Mouse (Mus musculus) CD4-positive helper T cell, adult 2 months (primary cell): ENCODE results near the gene Zfr2.
A peak's percentile ranks its signal among the peaks of the same experiment; 100 is the strongest.
"Not testable (repeated sequence)": the region's sequence is repeated elsewhere in the genome, so short reads cannot be mapped to it uniquely, and the experiment has no call there.

Experiments used
- DNase-seq: peaks from one replicate; pipeline ENCODE4 v3.0.0-alpha.2; 2012; ENCODE audit warnings: low read depth, missing footprints, low spot score

Gene Zfr2

GRCm38 (mm10) chr10:81202978-81203720 lies 29.8 kb upstream of the Zfr2 start:
- no peak for DNase-seq

- DNase-seq, result no peak
Observed at GRCm38 (mm10) chr10:81204137-81204536, 28.8 kb upstream of the Zfr2 start.

DNA sequence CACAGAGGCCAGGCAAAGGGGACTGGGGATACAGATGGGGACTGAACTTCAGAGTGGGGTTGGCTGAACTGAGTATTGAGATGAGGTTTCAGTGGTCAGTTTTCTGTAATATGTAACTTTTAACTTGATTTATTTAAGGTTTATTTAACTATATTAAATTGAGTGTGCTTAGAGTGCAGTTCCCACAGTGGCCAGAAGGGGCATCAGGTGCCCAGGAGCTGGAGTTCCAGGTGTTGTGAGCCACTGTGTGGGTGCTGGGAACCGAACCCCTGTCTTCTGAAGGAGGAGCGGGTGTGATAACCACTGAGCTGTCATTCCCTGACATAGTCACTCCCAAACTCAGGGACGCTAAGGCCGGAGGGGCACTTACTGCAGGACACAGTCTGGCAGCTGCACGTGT lies 22.8 kb upstream of the Zfr2 start:
- no peak for DNase-seq

DNA sequence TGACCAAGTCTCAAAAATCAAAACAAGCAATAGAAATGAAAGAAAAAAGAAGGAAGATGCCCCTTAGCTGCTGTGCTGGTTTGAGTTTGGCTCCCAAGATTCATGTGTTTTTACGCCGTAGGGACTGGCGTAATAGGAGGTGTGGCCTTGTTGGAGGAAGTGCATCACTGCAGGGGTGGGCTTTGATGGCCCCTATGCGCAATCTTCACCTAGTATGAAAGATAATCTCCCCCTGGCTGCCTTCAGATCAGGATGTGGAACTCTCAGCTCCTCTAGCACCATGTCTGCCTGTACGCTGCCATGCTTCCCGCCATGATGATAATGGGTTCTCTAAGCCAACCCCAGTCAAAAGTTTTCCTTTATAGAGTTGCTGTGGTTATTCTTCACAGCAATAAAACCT lies 16.7 kb upstream of the Zfr2 start:
- no peak for DNase-seq

DNA sequence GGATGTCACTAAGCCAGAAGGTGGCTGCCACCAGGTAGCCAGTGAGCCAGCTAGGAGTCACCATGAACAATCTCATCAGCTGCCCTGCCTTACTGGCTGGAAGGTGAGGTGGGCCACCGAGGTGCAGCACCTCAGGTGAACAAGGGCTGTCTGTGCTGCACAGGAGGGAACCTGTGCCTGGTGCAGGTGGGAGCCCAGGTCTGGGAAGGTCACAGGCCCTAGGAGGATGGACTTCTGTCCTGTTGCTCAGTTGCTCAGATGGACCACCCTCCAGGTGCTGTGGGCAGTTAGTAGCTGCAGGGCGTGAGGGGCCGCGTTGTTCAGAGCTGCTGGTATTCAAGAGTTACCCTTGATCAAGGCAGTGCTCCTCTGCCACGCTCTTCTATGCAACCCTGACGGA lies 16.1 kb upstream of the Zfr2 start:
- DNase-seq, result no peak

GRCm38 (mm10) chr10:81217267-81217666 lies 15.7 kb upstream of the Zfr2 start:
- peak; percentile 59 for DNase-seq

GRCm38 (mm10) chr10:81217964-81218363 lies 15.0 kb upstream of the Zfr2 start:
- peak; percentile 73 for DNase-seq

DNA sequence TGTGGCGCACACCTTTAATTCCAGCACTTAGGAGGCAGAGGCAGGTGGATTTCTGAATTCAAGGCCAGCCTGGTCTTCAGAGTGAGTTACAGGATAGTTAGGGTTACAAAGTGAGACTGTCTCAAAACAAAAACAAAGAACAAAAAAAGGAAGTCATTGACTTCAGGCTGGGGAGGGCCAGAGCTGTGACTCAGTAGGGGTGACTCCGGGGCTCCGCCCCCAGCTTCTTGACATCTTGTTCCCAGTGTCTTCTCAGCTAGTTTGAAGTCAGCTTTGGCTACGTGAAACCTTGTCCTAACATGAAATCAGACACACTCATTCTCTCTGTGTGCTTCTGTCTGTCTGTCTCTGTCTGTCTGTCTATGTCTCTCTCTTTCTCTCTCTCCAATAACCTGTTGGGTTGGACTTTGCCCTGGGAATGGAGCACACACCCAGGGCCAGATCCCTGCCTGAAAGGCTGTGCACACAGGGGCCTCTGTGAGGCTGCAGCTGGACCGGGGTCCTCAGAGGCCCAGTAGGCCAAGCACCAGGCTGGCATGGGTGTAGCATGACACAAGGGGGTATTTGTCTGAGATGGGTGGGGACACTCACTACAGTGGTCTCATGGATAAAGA lies 11.4 kb upstream of the Zfr2 start:
- DNase-seq, result no peak

- not testable (repeated sequence) for DNase-seq
Observed at GRCm38 (mm10) chr10:81223731-81224130, 9.2 kb upstream of the Zfr2 start.

- DNase-seq, result peak; percentile 58
Observed at GRCm38 (mm10) chr10:81229735-81230437, 3.1 kb upstream of the Zfr2 start.

GRCm38 (mm10) chr10:81230438-81231332 lies 2.3 kb upstream of the Zfr2 start, which contains the start of gene Atcay:
Atcay (minus strand) TSS chr10:81230833.
- DNase-seq, result peak; percentile 73

DNA sequence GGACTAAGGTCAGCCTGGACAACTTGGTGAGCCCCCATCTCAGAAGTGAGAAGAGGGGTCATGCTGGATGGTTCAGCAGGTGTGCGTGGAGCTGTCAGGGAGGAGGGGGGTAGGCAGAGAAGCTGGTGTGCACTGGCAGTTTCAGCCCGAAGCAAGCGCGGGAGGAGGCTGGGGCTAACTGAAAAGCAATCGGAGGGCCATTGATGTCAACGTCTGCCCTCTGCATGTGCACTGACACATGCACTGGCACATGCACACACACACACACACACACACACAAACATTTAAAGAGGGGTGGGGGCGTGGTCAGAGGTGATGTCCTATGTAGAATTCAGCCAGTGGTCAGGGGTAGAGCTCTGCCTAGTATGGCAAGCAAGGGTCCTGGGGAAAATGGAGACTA lies 1.5 kb upstream of the Zfr2 start:
- no peak for DNase-seq

- DNase-seq, result no peak
Observed at GRCm38 (mm10) chr10:81233226-81233585, 251 bp downstream of the Zfr2 start.

DNA sequence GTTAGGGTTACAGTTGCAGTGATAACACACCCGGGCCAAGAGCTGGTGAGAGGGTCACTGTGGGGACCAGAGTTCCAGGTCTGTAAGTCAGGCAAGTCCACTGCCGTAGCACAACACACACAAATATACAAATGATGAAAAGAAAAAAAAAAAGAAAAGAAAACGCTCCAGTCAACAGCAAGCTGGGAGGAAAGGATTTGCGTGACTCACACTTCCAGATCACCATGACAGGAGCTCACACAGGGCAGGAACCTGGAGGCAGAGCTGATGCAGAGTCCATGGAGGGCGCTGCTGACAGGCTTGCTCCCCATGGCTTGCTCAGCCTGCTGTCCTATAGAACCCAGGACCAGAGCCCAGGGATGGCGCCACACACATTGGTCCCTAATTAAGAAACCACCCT lies 1.3 kb downstream of the Zfr2 start:
- no peak for DNase-seq

- DNase-seq, result no peak
Observed at GRCm38 (mm10) chr10:81236471-81237268, 3.7 kb downstream of the Zfr2 start.

DNA sequence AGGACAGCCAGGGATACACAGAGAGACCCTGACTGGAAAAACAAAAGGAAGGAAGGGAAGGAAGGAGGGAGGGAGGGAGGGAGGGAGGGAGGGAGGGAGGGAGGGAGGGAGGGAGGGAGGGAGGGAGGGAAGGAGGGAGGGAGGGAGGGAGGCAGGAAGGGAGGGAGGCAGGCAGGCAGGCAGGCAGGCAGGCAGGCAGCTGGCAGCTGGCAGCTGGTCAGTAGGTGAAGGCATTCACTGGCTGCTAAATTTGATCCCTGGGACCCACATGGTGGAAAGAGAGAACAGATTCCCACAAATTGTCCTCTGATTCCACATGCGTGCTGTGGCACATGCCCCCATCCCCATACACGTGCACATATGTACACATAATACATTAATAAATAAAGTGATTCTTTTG lies 5.7 kb downstream of the Zfr2 start:
- no peak for DNase-seq

DNA sequence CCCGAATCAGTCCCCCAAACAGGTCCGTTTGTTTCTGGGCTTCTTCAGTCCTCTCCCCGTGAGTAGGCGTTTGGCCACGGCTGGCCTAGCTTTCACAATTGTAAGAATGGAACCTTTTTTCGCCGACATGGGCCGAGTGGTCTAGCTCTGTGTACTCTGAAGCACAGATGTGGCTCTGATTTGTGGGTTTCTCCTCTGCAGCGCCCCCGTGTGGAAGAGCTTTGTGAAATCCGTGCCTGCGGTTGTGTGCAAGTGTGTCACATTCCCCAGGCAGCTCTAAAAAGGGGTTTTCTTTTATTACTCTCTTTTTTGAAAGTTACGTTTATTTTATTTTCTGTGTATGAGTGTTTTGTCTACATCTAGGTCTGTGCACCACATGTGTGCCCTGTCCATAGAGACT lies 7.9 kb downstream of the Zfr2 start:
- peak; percentile 71 for DNase-seq

- DNase-seq, result no peak
Observed at GRCm38 (mm10) chr10:81242021-81242420, 9.1 kb downstream of the Zfr2 start.

- no peak for DNase-seq
Observed at GRCm38 (mm10) chr10:81244146-81244545, 11.2 kb downstream of the Zfr2 start.

DNA sequence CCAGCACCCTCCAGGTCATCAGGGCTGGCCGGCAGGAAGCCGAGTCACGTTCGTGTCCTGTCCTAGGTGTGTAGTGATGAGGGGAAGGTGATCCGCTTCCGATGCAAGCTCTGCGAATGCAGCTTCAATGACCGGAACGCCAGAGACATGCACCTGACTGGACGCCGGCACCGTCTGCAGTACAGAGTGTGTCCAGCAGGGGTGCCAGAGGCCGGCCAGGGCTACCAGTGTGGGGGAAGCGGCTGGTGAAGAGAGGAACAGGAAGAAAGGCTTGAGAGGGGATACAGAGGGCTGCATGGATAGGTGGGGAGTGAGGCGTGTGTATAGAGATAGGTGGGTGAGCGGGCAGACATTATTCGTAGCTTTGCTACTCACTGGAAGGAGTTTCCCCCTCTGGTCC lies 11.6 kb downstream of the Zfr2 start:
- peak; percentile 71 for DNase-seq

- no peak for DNase-seq
Observed at GRCm38 (mm10) chr10:81245166-81245565, 12.2 kb downstream of the Zfr2 start.
